Mouse (Mus musculus) midbrain, embryonic 16.5 days (tissue): ENCODE measurements around the gene Usp28. TPM values are rescaled to one million over a fixed set of nuclear protein-coding genes. Genes with fewer than 3 reads are reported as not detected.
A peak's percentile ranks its signal among the peaks of the same experiment; 100 is the strongest.

ENCODE experiments used
- ATAC-seq: fragments of 200-750 bp; cut with Nextera tagmentation; 2 replicates; pipeline ENCODE4 v1.8.0; 2017; ENCODE audit warnings: moderate TSS enrichment
- H3K27ac ChIP-seq: fragments of 300-500 bp; sonication (generic); 2 replicates; pipeline ENCODE4 v1.5.1; 2014; ENCODE audit warnings: mild to moderate bottlenecking, low read length, mixed read lengths
- H3K27me3 ChIP-seq: fragments of 300-500 bp; sonication (generic); 2 replicates; pipeline ENCODE4 v1.6.1; 2014; ENCODE audit warnings: low read depth, low read length, mixed read lengths; ENCODE audit not compliant: control insufficient read depth, insufficient read depth
- H3K36me3 ChIP-seq: fragments of 300-500 bp; sonication (generic); 2 replicates; pipeline ENCODE4 v1.6.1; 2014; ENCODE audit warnings: mild to moderate bottlenecking, low read length, moderate library complexity, mixed read lengths; ENCODE audit not compliant: control insufficient read depth, insufficient read depth
- H3K4me1 ChIP-seq: fragments of 300-500 bp; sonication (generic); 2 replicates; pipeline ENCODE4 v1.6.1; 2014; ENCODE audit warnings: mild to moderate bottlenecking, low read length, mixed read lengths; ENCODE audit not compliant: control insufficient read depth, insufficient read depth
- H3K4me2 ChIP-seq: fragments of 300-500 bp; sonication (generic); 2 replicates; pipeline ENCODE4 v1.6.1; 2014; ENCODE audit warnings: mild to moderate bottlenecking, low read length, mixed read lengths
- H3K4me3 ChIP-seq: fragments of 300-500 bp; sonication (generic); 2 replicates; pipeline ENCODE4 v1.5.1; 2014; ENCODE audit warnings: low read depth, mild to moderate bottlenecking, low read length, moderate library complexity, mixed read lengths
- H3K9ac ChIP-seq: fragments of 300-500 bp; sonication (generic); 2 replicates; pipeline ENCODE4 v1.6.1; 2014; ENCODE audit warnings: low read depth, low read length, mixed read lengths
- H3K9me3 ChIP-seq: fragments of 300-500 bp; sonication (generic); replicated peaks from 2 replicates; pipeline ENCODE4 v1.6.1; 2014; ENCODE audit warnings: mild to moderate bottlenecking, low read length, mixed read lengths; ENCODE audit not compliant: control insufficient read depth, poor library complexity, severe bottlenecking
- WGBS: fragments of 180-500 bp; shearing (Covaris S2); extraction: QIAGEN DNeasy Blood & Tissue Kit; methylation state at CpG from one replicate; pipeline ENCODE4 v1.1.7; 2014; 5-methylcytosine and 5-hydroxymethylcytosine counted together
- polyA plus RNA-seq: library from polyadenylated mRNA; unstranded; fragments of >200 nt; fragmentation: Nextera tagmentation; extraction: Ambion mirVana; gene quantifications from 2 replicates; pipeline ENCODE4 v1.2.1, GENCODE M21; 2015

Gene Usp28
- polyA plus RNA-seq, 1 experiment from 2014 or later, result 27.3 TPM

DNA sequence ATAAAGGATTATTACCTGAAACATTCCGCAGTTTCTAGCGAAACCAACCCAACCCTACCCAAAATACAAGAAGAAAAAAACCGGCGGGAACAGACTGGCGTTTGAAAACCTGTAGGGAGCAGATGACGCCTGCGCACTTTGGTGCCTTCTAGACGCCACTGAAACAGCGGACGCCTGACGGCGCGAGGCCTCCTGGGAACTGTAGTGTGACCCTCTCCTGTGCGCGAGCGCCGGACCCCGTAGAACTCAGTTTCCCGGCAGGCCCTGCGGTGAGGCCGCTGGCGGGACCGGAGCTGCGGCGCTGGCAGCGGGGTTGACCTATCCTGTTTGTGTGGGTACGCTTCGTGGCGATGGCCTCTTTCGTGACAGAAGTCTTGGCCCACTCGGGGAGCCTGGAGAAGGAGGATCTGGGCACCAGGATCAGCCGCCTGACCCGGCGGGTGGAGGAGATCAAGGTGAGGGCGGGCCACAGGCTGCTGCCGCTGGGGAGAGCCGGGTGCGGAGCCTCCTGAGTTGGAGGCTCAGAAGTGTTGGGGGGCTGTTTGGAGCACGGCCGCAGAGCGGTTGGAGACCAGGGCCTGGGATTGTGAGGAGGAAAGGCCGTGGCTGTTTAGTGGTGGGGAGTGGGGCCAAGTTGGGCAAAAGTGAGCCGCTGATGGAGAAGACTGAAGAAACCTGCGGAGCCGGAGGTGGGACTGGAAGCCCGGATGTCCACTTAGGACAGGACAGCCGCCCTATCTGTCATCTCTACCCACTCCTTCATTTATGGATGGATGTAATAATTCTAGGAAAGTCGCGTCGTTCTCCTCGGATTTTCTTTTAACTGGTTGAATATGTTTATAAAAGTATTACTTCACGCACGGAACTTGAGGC is 70.4 kb downstream of the Usp28 start, which contains the start of gene Zw10:
Gene Zw10 (plus strand): TSS at position 281 of the 873 bp plus-strand sequence.
- Histone ChIP-seq H3K9ac (peak within 1 kb of the TSS; percentile 85), H3K4me2 (peak within 1 kb of the TSS; percentile 76), H3K4me1 (peaks cover 14% of the 10 kb centered on the region), H3K27ac (peak within 1 kb of the TSS; percentile 73), H3K9me3 (no peaks in the 10 kb centered on the region), H3K4me3 (peak within 1 kb of the TSS; percentile 86), H3K27me3 (no peaks in the 10 kb centered on the region), H3K36me3 (peaks cover 3% of the 10 kb centered on the region; the same call in 1 of the 2 replicates)
- WGBS, result under 1% methylated on average over 53 of the region's 53 CpGs
- peak; percentile 99 for ATAC-seq

- H3K36me3 ChIP-seq, result peaks cover 19% of the 10 kb centered on the region
These were observed 91.7 kb downstream of the Usp28 start for GRCm38 (mm10) chr9:49076847-49077246.

DNA sequence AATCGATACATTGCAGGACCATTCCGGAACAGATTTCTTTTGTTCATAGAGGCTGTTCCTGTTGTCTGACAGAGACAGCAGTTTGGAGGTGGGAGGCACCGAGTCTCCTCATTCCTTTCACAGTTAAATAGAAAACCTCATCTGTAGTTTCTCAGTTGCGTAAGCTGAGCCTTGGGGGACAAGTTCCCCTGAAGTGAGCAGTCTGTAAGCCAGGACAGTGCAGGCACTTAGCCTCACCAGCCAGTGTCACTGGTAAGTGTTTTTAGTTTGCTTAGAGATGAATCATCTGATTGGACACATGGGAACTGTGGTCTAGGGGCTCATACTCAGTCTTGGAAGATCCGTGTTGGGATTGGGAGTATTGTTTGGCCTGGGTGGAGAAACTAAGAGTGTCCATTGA is 95.9 kb downstream of the Usp28 start, which contains the start of gene Tmprss5:
Gene Tmprss5 (plus strand): TSS at position 154 of the 400 bp plus-strand sequence.
- Histone ChIP-seq H3K36me3 (peaks cover 9% of the 10 kb centered on the region; the same call in 1 of the 2 replicates), H3K4me1 (no peaks in the 10 kb centered on the region), H3K27me3 (no peaks in the 10 kb centered on the region), H3K4me2 (no peak within 1 kb of the TSS), H3K27ac (no peak within 1 kb of the TSS), H3K9ac (no peak within 1 kb of the TSS), H3K4me3 (no peak within 1 kb of the TSS), H3K9me3 (no peaks in the 10 kb centered on the region)
- WGBS, result 53% methylated on average over 5 of the region's 5 CpGs
- ATAC-seq, result no peak

More at GRCm38 (mm10) chr9:49076847-49077246, 91.7 kb downstream of the Usp28 start:
- 95% methylated on average over 3 of the region's 3 CpGs for WGBS
- Histone ChIP-seq H3K4me3 (no peak overlapping the region), H3K27ac (no peak overlapping the region), H3K9ac (no peak overlapping the region), H3K9me3 (no peaks in the 10 kb centered on the region), H3K4me2 (no peak overlapping the region), H3K27me3 (no peaks in the 10 kb centered on the region), H3K4me1 (no peaks in the 10 kb centered on the region)
- no peak for ATAC-seq

DNA sequence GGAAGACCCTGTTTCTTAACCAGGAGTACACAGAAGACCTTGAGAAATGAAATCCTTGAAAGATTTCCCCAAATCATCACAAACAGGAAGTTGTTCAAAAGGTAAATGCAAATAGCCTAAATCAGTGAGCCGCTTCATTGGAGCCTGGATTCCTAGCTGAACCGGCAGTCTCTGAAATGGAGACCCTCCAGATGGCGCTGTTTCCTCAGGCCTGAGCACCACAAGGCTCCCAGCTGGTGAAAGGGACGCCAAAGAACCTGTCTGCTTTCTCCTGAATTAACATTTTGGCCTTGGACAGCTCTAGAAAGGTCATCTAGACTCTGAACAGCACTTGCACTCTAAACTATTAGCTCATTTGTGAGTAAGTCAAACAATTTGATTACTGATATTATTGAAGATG is 96.4 kb downstream of the Usp28 start:
- Histone ChIP-seq H3K4me3 (no peak overlapping the region), H3K36me3 (peaks cover 9% of the 10 kb centered on the region; the same call in 1 of the 2 replicates), H3K4me2 (no peak overlapping the region), H3K9ac (no peak overlapping the region), H3K4me1 (no peaks in the 10 kb centered on the region), H3K9me3 (no peaks in the 10 kb centered on the region), H3K27me3 (no peaks in the 10 kb centered on the region), H3K27ac (no peak overlapping the region)
- WGBS, result 3% methylated on average over 4 of the region's 4 CpGs
- ATAC-seq, result peak; percentile 64; the same call in 1 of the 2 replicates

- H3K9me3 ChIP-seq, result no peaks in the 10 kb centered on the region
- H3K27ac ChIP-seq, result no peak overlapping the region
- 13% methylated on average over 11 of the region's 11 CpGs for WGBS
- no peak overlapping the region for H3K4me2 ChIP-seq
- no peaks in the 10 kb centered on the region for H3K4me1 ChIP-seq
- no peak overlapping the region for H3K9ac ChIP-seq
- no peak overlapping the region for H3K4me3 ChIP-seq
- no peak for ATAC-seq
- H3K36me3 ChIP-seq, result no peaks in the 10 kb centered on the region
- H3K27me3 ChIP-seq, result no peaks in the 10 kb centered on the region
These were observed 102.1 kb downstream of the Usp28 start for GRCm38 (mm10) chr9:49087317-49087716.

Other genes with a start within 250 kb of the Usp28 start
- 5.4 and 6.4 TPM in 2 replicates for gene Zbtb16, start 149.2 kb upstream of the Usp28 start, polyA plus RNA-seq
- gene Htr3a, start 74.3 kb upstream of the Usp28 start, polyA plus RNA-seq, result 0.88 and 1.2 TPM in 2 replicates
- 0.09 TPM in 1 of 2 replicates, not detected in the other for gene Htr3b, start 20.4 kb upstream of the Usp28 start, polyA plus RNA-seq
- gene Zw10, start 70.2 kb downstream of the Usp28 start, polyA plus RNA-seq, result 26.4 and 27.2 TPM in 2 replicates
- 0.83 and 1.4 TPM in 2 replicates for gene Tmprss5, start 95.9 kb downstream of the Usp28 start, polyA plus RNA-seq